Mouse (Mus musculus): Measurements from ENCODE around the gene Angpt4.

The Angpt4 gene

DNA sequence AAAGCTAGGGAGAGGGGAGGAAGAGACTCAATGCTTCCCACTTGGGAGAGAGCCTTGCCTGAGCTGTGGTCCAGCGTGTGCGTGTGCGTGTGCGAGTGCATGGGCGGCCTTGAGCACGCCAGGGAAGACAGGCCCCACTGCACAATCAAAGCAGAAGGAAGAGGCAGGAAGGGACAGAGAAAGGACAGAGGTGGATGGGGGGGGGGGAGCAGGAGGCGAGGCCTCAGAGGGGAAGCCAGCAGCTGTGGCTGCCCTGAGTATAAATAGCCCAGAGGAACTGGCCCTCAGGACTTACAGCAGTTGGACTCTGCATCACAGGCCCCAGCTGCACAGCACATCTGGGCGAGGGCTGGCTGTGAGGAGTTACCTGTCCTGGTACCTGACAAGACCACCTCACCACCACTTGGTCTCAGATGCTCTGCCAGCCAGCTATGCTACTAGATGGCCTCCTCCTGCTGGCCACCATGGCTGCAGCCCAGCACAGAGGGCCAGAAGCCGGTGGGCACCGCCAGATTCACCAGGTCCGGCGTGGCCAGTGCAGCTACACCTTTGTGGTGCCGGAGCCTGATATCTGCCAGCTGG, at the start of gene Angpt4:
TSS of gene Angpt4 (plus strand) at position 292 of the 582 bp plus-strand sequence.
- DNase-seq: no peak

DNA sequence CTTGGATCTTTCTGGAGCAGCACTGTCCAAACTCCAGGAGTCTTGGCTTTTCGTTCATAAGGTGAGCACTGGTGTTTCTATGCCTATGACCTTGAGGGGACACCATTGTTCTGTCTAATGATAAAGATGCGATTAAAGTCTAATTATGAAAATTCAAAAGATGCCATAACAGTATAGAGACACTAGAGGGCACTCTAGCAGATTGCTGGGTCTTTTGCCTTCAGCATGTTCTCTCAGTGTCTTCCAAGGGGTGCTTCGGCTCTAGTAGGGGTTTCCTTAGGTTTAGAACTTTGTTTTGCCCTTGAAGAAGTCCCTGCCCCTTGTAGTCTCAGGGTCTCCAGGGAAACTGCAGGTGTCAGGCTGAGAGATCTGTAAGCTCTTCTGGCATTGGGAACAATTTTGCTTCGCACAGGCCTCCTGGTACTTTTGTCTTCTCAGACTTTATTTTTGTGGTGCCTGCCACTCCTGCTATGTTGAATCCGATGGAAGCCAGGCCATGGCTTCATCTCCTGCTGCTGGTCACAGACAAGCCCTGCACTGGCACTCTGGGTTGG, 48.7 kb upstream of the Angpt4 start:
- no peak for DNase-seq

DNA sequence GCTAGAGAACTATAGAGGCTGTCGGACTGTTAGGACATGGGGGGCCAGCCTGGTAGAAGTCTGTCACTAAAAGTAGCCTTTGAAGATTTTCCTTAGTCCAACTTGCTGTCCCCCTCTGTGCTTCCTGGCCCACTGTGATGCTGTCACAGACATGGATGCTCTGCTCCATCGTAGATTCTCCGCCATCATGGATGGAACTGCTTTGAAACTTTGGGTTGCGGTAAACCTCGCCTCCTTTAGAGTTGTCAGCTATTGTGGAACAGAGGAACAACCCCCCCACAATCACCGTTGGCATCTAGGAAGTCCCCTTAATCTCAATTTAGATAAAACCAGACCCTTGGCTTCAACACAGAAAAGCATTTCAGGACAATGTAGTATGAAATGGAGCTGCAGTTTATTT, 46.1 kb upstream of the Angpt4 start:
- no peak for DNase-seq

DNA sequence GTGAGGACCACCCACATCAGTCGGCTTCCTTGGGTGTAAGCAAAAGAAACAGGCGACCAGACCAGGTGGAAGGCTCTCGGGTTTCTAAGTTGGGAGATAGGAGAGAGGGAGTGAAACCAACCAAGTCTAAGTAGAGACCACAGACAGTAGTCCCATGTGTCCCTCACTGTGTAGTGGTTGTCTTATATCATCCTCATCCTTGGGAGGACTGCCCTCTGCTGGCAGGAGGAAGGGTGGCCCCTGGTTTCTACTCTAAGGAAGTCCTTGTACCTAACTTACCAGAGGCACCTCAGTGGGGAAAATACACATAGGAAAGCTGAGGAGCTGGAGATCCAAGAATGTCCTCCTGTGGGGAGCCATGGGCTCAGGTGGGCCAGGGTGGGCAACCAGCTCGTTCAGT, 44.5 kb upstream of the Angpt4 start:
- peak; percentile 12 for DNase-seq

DNA sequence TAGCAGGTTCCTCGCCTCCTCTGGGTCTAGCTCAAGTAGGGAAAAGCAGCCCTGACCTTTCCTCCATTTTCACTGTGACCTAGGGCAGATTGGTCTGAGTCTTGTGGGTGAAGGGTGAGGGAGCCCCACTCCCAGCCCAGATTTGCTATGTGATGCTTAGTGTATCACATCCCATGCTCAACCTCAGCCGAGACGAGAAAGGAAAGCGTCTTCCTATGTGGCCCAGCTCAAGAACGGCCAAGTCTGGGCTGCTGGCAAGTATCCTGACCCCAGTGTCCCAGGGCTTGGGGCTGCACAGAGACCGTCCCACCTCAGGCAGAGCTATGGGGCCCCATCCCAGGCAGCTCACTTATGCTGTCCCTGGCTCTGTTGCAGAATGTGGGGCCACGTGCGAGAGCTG, 42.8 kb upstream of the Angpt4 start:
- DNase-seq: no peak

DNA sequence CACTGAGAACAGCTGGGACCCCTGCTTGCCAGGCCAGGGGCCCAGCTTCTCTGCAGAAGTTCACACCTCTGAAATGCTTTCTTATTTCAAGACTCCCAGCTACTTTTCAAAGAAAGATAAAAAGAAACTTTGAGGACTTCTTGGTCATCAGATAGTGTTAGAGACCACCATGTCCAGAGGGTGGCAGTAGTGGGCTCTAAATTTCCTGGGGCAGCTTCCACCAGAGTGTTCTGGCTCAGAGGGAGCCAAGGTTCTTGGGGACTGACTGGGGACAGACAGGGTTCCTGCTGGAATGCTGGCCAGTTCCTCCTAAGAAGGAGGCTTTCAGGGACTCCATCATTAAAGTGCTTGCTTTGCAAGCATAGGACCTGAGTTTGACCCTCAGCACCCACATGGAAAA, 36.5 kb upstream of the Angpt4 start:
- DNase-seq: no peak

DNA sequence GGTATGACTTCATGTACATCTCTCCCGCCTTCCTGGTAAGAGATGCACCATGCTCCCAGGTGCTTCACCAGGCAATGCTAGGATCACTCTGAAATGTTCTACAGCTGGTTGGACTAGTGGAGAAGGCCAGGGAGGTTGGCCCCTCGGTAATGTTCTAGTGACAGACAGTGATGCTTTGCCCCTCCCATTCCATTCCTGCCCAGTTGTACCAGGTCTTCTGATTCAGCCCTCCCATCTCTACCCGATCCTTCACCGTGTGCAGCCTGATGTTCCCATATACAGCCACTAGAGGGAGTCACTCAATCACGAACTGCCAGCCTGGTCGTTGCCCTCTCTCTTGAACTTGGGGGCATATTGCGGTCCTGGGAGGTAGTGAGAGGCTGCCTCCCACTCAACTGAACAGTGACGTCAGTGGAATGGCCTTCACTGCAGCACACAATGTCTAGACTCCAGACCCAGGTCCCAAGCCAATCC, 35.0 kb upstream of the Angpt4 start:
- peak; percentile 31 for DNase-seq

DNA sequence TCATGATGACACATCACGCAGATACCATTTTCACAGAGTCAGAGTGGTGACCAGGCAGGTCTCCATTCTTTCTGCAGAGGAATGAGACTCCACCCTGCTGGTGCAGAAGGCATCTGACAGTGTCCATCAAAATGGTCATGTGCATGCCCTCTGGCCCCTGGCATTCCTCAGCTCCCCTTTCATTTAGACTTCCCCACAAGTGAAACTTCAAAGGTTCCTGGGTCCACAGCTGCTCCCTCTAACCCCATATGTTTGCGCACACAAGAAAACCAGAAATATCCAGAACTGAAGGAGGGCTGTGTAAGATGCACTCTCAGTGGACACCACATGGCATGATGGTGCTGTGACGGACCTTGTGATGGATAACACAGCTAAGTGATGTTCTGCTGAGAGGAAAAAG, 32.4 kb upstream of the Angpt4 start:
- DNase-seq: no peak

DNA sequence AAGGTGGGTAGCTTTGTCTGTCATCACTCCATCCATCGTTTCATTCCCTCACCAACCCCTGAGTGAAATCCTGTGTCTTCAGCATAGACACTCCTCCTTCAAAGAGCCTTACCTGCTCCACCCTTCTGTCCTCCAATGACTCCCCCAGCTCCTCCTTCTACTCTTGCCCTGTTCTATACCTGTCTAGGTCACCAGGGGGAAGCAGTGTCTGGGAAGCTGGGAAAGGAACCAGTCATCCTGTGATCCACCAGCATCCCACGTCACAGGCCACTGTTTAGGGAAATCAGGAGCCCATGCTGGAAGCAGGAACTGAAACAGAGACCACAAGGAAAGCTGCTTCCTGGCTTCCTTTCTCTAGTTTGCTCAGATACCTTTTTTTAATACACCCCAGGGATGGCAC, 31.2 kb upstream of the Angpt4 start:
- DNase-seq: no peak

DNA sequence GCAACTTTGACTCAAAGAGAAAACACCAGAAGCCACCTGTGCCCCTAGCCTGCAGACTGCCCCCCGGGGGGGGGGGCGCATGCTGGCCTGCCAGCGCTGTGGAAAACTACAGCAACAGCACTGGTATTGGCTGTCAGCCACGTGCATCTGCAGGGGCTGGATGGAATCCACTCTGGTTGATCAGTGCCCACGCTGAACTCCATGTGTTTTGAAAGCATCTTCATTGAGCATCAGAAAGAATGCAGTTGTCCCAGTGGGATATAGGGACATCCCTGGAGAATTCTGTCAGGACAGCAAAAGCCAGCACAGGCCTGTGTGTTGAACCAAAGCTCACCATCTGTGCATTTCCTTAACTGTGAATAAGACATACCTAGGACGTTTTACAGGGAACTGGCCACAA, 20.0 kb upstream of the Angpt4 start:
- DNase-seq: no peak

DNA sequence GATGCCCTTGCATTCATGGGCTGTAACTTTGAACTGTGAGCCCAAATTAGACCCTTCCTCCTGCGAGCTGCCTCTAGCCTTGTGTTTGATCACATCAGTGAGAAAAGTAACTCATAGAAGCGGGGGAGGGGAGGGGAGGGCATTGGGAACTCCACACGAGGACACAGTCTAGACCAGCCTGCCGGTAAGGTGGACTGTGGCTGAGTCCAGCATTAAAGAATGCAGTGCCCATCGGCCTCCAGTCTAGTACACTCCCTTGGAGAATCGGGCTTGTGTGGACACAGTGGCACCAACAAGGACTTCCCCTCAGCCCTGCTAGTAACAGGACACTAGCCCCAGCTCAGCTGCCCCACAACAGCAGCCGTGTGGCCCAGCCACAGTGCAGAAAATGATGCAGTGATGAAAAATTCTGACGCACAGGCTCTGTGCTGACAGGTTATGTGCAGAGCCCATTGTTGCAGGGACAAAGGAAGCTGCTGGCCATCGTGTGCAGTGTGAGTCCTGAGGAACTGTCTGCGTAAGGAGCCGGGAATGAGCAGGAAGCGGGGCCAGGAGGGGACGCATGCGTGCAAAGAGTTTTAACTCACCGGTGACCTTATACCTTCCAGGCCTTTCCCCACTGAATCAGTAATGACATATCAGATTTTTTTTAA, 17.8 kb upstream of the Angpt4 start:
- no peak for DNase-seq

DNA sequence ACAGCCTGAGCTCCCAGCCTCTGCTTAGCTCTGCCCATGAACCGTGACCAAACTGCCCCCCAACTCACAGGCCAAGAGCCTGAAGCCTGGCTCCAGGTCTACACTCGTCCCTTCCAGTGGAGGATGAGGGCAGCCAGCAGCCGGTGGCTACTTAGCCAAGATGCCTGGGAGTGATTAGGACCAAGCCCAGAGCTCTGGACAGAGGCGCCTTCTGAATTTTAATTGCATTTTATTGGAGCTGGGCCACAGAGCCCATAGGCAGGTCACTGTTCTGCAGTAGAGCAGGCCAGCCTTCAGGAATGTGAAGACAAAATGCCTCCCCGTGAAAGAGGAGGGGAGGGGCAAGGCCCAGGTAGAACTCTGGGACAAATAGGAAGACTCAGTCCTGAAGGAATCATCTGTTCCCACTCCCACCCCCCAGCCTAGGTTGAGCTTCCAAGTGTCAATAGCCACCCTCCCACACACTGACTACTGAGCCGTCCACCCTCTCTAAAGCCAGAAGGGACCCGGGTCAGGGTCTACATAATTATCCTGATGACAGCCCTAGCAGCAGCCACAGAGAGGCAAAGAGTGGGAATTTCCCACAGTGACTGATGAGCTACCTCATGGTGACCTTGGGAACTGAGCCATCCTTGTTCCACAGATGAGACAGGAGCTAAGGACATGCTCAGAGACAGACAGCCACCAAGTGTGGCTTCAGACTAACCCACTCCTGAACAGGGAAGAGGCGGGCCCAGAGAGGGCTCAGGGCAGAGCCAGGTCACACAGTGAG, 16.6 kb upstream of the Angpt4 start:
- DNase-seq: no peak

DNA sequence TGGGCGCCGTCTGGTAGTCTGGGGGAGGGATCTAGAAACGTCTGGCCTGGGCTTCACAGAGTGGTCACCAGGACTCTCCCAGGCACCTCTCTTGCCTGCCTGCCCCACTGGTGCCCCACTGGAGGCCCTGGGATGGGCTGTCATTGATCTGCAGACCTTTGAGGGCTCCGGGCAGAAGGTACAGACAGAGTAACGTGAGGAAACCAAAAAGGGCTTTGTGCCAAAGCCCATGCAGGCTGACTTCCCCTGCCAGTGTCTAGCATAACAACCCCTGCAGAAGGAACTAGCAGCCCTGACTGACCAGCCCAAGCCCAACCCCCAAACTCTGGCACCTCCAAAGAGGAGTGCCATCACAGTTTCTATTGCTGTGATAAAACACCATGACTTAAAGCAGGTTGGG, 15.1 kb upstream of the Angpt4 start:
- DNase-seq: no peak

DNA sequence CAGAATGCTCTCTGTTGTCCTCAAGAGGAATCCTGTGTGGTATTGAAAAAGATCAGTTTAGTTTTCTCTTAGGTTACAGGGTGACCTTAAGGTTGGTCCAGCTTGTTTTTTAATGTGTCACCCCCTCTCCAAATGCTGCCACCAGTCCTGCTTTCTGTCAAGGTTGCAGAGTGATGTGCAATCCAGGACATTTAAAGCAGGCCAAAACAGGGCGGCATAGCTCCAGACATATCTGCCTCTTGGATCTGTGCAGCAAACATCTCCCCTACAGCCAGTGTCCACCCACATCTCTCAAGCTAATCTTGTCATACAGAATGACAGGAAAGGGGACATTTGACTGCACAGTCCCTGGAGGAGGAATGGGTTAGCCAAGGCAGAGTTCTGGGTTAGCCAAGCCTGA, 12.9 kb upstream of the Angpt4 start:
- DNase-seq: no peak

DNA sequence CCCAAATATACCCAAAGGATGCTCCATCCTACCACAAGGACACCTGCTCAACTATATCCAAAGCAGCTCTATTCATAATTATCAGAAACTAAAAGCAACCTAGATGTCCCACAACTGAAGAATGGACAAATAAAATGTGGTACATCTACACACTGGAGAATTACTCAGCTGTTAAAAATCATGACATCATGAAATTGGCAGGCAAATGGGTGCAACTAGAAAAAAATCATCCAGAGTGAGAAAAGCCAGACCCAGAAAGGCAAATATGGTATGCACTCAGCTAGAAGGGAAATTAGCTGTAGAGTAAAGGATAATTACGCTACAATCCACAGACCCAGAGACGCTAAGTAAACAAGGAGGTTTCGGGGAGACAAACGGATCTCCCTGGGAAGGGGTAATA, 10.2 kb upstream of the Angpt4 start:
- DNase-seq: no peak

DNA sequence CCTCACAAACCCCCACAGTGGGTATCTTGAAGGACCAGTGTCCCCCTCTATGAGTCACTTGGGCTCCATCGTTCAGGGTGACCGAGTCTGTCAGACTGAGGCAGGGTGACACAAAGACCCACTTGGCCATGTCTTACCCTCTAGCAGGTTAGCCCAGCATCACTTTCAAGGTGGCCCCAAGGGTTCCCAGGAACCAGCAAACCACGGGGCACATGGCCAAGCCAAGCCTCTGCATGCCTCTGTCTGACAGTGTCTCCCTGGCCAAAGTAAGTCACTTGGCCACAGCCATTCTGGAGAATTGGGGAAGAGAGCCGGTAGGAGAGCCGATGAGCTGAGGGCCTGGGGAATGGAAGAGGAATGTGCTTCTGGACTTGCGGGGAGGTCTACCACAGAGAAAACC, 7.7 kb upstream of the Angpt4 start:
- no peak for DNase-seq

DNA sequence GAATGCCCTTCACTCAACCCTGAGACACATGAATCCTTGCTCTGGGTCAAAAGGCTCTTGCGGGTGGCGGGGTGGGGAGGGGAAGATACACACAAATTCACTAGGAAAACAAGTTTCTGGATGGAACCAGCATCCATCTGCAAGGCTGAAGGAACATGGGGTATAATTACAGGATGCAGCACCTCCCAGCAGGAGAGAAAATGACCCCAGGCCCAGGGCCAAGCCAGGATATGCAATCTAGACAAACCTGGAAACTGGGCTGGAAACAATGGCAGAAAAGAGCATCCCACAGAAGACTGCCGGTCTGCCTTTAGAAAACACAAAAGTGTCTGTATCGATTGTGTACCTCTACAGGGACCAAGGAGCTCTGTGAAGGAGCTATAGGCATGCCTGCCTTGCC, 7.1 kb upstream of the Angpt4 start:
- no peak for DNase-seq

DNA sequence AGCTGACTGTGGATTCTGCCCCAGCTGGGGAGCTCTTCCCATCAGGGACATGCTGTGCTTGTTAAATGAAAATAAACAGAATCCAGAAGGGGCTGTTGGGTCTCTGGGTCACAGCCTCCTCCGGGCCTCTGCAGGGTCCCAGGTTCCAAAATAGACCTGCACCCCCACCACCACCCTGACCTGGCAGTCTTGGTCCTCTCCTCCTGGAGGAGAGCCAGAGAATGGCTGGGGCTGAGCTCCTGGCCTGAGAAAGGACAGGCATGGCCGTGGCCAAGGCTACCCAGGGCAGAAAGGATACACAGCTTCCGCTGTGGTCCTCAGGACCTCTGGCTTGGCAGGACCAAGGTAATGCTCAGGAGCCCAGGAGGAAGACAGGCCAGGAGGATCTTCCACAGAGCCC, 6.4 kb upstream of the Angpt4 start:
- no peak for DNase-seq

DNA sequence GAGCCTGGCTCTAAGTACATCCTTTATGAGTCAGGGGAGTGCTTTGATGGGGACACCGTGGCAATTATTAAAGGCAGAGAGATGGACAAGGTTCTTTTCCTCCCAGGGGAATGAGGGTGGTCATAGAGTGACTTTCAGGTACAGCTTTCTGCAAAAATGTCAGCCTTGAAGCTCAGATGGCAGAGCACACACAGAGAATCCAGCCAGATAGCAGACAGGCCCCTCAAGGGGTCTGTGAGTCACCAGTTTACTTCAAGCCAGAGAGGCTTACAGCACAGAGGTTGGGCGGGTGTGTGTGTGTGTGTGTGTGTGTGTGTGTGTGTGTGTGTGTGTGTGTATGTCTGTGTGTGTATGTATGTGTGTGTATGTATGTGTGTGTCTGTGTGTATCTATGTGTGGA, 4.0 kb upstream of the Angpt4 start:
- no peak for DNase-seq

DNA sequence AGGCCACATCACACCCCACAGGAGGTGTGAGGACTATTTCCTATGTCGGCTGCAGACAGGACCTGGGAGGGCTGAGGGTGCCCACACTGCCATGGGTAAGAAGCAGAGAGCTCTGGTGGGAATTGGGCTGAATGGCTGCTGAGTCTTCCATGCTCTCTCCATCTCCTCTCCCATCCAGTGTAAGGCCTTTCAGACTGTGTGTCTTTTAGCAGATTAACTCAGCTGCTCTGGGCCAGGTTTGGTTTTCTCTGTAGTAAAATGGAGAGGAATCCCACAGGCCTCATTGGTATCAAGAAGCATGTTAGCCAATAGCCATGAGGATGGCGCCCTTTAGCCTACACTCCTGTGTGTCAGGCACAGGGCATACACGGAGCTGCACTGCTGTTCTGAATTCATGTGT, 1.6 kb upstream of the Angpt4 start:
- no peak for DNase-seq

DNA sequence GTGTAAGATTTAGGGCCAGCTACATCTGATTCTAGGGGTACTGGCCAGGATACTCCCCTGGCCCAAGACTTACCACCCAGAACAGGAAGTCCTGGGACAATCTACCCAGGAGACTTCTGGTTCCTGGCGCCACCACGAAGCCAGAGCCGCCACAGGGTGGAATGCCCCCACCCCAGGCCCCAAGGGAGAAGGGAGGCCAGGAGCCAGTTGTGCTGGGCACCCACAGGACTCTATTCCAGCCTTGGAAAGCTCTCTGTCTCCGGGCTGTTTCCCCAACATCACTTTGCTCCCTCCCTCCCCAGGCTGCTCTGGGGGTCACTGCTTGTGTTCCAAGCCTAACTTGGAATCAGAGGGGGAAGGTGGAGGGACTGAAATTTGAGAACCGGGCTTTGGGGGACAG, 512 bp upstream of the Angpt4 start:
- no peak for DNase-seq

DNA sequence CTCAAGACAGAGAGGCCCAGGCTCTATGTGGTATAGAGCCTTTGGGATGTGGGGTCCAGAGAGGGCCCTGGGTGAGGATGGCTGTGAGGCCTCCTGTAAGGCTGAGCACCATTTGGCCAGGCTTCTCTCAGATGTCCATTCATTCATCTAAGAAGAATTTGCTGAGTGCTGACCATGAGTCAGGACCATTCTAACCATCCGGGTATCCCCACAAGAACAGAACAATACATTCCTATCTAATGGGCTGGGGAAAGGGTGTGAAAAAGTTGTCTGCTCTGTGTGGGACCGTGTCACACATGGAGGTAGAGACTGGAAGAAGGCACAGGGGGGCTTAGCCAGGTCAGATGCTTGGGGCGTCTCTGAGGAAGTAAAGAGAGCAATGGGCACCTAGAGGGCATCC, 741 bp downstream of the Angpt4 start:
- no peak for DNase-seq

DNA sequence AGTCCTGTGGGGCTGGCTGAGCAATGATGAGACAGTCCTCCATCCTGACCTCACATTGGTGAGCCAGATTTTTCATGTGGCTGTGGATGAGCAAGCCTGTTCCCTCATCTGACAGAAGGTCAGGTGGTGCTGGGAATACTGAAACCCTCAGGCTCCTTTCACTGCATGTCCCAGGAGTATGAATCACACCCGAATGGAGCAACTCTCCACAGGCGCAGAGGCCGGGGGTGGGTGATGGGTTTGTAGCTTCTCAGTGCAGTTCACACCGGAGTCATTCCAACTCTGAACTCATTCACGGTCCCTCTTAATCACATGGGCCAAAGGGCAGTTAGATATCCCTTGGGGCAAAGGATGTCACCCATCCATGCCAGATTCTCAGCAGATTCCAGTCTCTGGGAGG, 3.1 kb downstream of the Angpt4 start:
- DNase-seq: no peak

DNA sequence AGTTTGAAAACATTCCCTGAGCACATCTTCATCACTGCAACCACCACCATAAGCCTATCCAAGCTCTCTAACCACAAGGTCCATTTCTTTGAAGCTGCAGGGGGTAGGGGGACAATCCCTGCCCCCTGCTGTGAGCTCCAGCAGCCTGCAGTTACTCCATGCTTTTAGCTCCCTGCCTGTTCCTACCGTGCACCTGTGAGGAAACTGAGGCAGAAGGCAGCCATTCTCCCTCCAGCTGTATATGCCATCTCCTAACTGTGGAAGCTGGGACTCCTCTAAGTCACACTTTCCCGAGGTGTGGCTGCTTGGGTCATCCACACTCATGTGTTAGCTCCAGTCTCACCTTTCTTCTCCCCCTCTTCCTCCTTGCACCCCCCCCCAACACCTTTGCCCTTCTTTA, 4.1 kb downstream of the Angpt4 start:
- no peak for DNase-seq
